Mouse (Mus musculus) ES-Bruce4 (cell line): ENCODE measurements around the gene Trim71. TPM values are rescaled to one million over a fixed set of nuclear protein-coding genes. Genes with fewer than 3 reads are reported as not detected.

Experiments
- H3K27ac ChIP-seq: 2 replicates; pipeline ENCODE4 v1.5.1; 2012; ENCODE audit warnings: low read length, inconsistent platforms; ENCODE audit not compliant: insufficient read depth
- H3K27me3 ChIP-seq: 2 replicates; pipeline ENCODE4 v1.6.1; 2012; ENCODE audit warnings: mild to moderate bottlenecking, low read length, inconsistent platforms; ENCODE audit not compliant: control insufficient read depth, poor library complexity, insufficient read depth, severe bottlenecking
- H3K36me3 ChIP-seq: 2 replicates; pipeline ENCODE4 v1.6.1; 2012; ENCODE audit warnings: inconsistent platforms, mild to moderate bottlenecking, low read length, moderate library complexity; ENCODE audit not compliant: control insufficient read depth, poor library complexity, insufficient read depth, severe bottlenecking
- H3K4me1 ChIP-seq: one replicate; pipeline ENCODE4 v1.8.1; 2011; ENCODE audit warnings: low read length; ENCODE audit not compliant: control insufficient read depth, insufficient read depth
- H3K4me3 ChIP-seq: 2 replicates; pipeline ENCODE4 v1.5.1; 2011; ENCODE audit warnings: low read depth, mild to moderate bottlenecking, low read length
- H3K9ac ChIP-seq: 2 replicates; pipeline ENCODE4 v1.6.1; 2012; ENCODE audit warnings: low read depth, mild to moderate bottlenecking, inconsistent platforms; ENCODE audit not compliant: poor library complexity, severe bottlenecking
- H3K9me3 ChIP-seq: replicated peaks from 2 replicates; pipeline ENCODE4 v1.6.1; 2012; ENCODE audit warnings: mild to moderate bottlenecking, low read length, inconsistent platforms; ENCODE audit not compliant: control insufficient read depth, poor library complexity, insufficient read depth, severe bottlenecking
- CTCF ChIP-seq: IDR thresholded peaks from one replicate; pipeline ENCODE4 v1.8.1; 2011; ENCODE audit warnings: low read depth, low read length
- EP300 ChIP-seq: IDR thresholded peaks from 2 replicates; pipeline ENCODE4 v1.6.1; 2011; ENCODE audit warnings: low read depth, low read length; ENCODE audit not compliant: insufficient read depth
- POLR2A ChIP-seq: IDR thresholded peaks from one replicate; pipeline ENCODE4 v1.8.1; 2011; ENCODE audit warnings: low read length; ENCODE audit not compliant: insufficient read depth
- polyA plus RNA-seq: library from polyadenylated mRNA; stranded (reverse); fragments of >200 nt; gene quantifications from 2 replicates; pipeline ENCODE4 v1.2.4, GENCODE M21; 2011; ENCODE audit warnings: low read depth; ENCODE audit not compliant: missing spikeins, insufficient read depth, insufficient read length

Gene Trim71
- polyA plus RNA-seq, 1 experiment = 120 TPM

GRCm38 (mm10) chr9:114573528-114573927, 9.4 kb upstream of the Trim71 start:
- Histone ChIP-seq H3K4me1 (no peaks in the 10 kb centered on the region), H3K36me3 (no peaks in the 10 kb centered on the region), H3K9me3 (no peaks in the 10 kb centered on the region), H3K9ac (no peak overlapping the region), H3K27ac (no peak overlapping the region), H3K27me3 (no peaks in the 10 kb centered on the region), H3K4me3 (no peak overlapping the region)
- TF ChIP-seq CTCF (no peak), POLR2A (no peak), EP300 (no peak)

GRCm38 (mm10) chr9:114568682-114569474, 4.7 kb upstream of the Trim71 start:
- H3K9me3 ChIP-seq = no peaks in the 10 kb centered on the region
- peak overlapping the region; percentile 90 for H3K27ac ChIP-seq
- H3K4me1 ChIP-seq = no peaks in the 10 kb centered on the region
- no peaks in the 10 kb centered on the region for H3K36me3 ChIP-seq
- no peak overlapping the region for H3K4me3 ChIP-seq
- H3K9ac ChIP-seq = no peak overlapping the region
- no peaks in the 10 kb centered on the region for H3K27me3 ChIP-seq
- TF ChIP-seq CTCF (no peak), EP300 (peak; percentile 99)

- TF ChIP-seq EP300 (no peak), POLR2A (no peak), CTCF (no peak)
- Histone ChIP-seq H3K4me3 (peak overlapping the region; percentile 60), H3K9ac (peak overlapping the region; percentile 99), H3K27ac (peak overlapping the region; percentile 94), H3K36me3 (peaks cover 27% of the 10 kb centered on the region), H3K9me3 (no peaks in the 10 kb centered on the region), H3K4me1 (no peaks in the 10 kb centered on the region), H3K27me3 (no peaks in the 10 kb centered on the region)
Observed at GRCm38 (mm10) chr9:114564667-114565066, 498 bp upstream of the Trim71 start.

- Histone ChIP-seq H3K4me3 (peak overlapping the region; percentile 95), H3K9ac (peak overlapping the region; percentile 99), H3K36me3 (peaks cover 40% of the 10 kb centered on the region), H3K4me1 (no peaks in the 10 kb centered on the region), H3K9me3 (no peaks in the 10 kb centered on the region), H3K27me3 (no peaks in the 10 kb centered on the region), H3K27ac (peak overlapping the region; percentile 97)
- TF ChIP-seq CTCF (no peak), EP300 (no peak), POLR2A (no peak)
Observed at GRCm38 (mm10) chr9:114562919-114563751, 1.0 kb downstream of the Trim71 start.

GRCm38 (mm10) chr9:114562031-114562918, 1.9 kb downstream of the Trim71 start:
- Histone ChIP-seq H3K4me1 (no peaks in the 10 kb centered on the region), H3K27ac (peak overlapping the region; percentile 90), H3K9me3 (no peaks in the 10 kb centered on the region), H3K9ac (peak overlapping the region; percentile 99), H3K27me3 (no peaks in the 10 kb centered on the region), H3K36me3 (peaks cover 40% of the 10 kb centered on the region), H3K4me3 (peak overlapping the region; percentile 95)
- TF ChIP-seq EP300 = no peak
- no peak for TF ChIP-seq CTCF
- TF ChIP-seq POLR2A = no peak
